Mouse (Mus musculus): ENCODE measurements around the gene Sap30bp.

DNA sequence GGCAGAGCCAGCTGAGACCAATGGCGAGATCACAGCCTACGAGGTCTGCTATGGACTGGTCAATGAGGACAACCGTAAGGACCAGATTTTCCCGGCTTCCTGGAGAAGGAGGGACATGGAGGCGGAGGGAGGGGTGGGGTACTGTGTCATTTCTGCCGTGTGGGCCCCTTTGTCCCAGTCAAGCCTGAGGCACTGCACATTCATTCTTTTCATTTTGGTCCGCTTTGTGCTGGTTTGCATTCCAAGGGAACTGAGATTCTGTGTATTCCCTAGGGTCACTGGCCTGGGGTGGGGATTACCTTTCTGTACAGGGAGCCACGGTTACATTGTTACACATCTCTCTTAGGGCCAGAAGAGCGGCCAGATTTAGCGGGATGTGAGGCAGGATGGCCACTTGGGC lies 67.5 kb downstream of the Sap30bp start:
- TF ChIP-seq POLR2A (IDR thresholded peaks at IDR 0.05; ENCODE audit: insufficient read depth, low read length) (no peak), CTCF (IDR thresholded peaks at IDR 0.05; ENCODE audit: low read depth, low read length) (no peak), EP300 (IDR thresholded peaks at IDR 0.05; ENCODE audit: insufficient read depth, low read depth, low read length) (peak; percentile 67; the same call in 1 of the 2 replicates)
